Mouse (Mus musculus) adrenal gland, adult 18-20 months (tissue): ENCODE measurements around the gene Fbxo10. TPM values are rescaled to one million over a fixed set of nuclear protein-coding genes. Genes with fewer than 3 reads are reported as not detected.
"Not testable (repeated sequence)": the region's sequence is repeated elsewhere in the genome, so short reads cannot be mapped to it uniquely, and the experiment has no call there.

Experiments used
- DNase-seq, 2 experiments: peaks; one replicate each; pipeline ENCODE4 v3.0.0; 2021 to 2022; ENCODE audit warnings: low spot score in 2 of 2
- long read RNA-seq, 2 experiments: library from polyadenylated mRNA; stranded (forward); transcript quantifications; one replicate each; pipeline ENCODE4 v2.0.0; 2021
- total RNA-seq, 2 experiments: library from RNA; stranded (reverse); gene quantifications; 1 replicate in 1 of 2; 2 replicates in 1 of 2; pipeline ENCODE4 v1.2.3; 2021

Fbxo10 gene
- 1 to 10 TPM; 6.9 to 8.3 TPM for total RNA-seq
- long read RNA-seq, experiment 1, full-length matches to known transcripts: 2 of 6 reads
- long read RNA-seq, experiment 1, partial matches to known transcripts: 2 of 6 reads
- long read RNA-seq, experiment 1, other reads (novel, unspliced or antisense): 2 of 6 reads
- long read RNA-seq, experiment 2, full-length matches to known transcripts: 2 of 5 reads
- long read RNA-seq, experiment 2, partial matches to known transcripts: 1 of 5 reads
- long read RNA-seq, experiment 2, other reads (novel, unspliced or antisense): 2 of 5 reads

- DNase-seq: peak; percentile 92 to 94
Measured at GRCm38 (mm10) chr4:45084021-45084894, at the start of gene Fbxo10. Fbxo10 (minus strand) TSS chr4:45084604.

DNA sequence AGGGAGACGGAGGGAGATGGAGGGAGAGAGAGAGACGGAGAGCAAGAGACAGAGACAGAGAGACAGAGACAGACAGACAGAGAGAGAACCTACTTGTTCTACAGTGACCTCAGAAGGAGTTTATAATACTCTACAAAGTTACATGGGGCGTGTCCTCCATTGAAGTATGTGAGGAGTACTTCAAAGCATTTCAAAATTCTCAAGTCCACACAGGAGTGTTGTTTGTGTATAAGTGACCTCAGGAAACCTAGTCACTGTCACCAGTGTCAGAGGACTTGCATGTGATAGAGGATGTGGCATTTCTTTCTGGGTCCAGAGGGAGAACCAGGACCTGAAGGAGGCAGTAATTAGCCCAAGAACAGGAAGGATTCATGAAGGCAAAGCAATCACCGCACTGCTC is 46.6 kb upstream of the Fbxo10 start:
- no peak for DNase-seq

- DNase-seq: no peak
Measured at GRCm38 (mm10) chr4:45121311-45121710, 36.9 kb upstream of the Fbxo10 start.

DNA sequence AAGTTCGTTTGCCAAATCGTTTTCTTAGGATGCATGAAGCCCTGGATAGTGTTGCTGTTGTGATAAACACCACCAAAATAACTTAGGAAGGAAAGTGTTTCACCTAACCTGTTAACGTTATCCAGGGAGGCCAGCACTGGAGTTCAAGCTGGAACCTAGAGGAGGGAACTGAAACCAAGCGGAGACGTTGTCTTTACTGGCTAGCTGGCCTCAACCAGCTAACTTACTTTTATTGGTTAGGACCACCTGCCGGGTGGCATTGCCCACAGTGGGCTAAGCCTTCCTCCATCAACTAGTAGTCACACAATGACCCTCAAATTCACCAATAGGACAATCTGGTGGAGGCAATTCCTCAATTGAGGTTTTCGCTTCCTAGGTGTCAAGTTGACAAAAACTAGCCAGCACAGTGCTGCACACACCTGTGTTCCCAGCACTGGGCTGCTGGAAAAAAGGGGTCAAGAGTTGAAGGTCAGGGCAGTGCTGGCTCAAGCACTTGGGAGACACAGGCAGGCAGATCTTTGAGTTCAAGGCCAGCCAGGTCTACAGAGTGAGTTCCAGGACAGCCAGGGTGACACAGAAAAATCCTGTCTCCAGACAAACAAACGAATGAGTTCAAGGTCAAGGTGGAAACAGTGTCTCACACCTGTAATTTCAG is 24.2 kb upstream of the Fbxo10 start:
- no peak for DNase-seq

- DNase-seq: peak; percentile 76 to 78
Measured at GRCm38 (mm10) chr4:45107601-45108277, 23.3 kb upstream of the Fbxo10 start, which contains the start of gene Tomm5. Tomm5 (minus strand) TSS chr4:45108114.

GRCm38 (mm10) chr4:45107066-45107465 is 22.7 kb upstream of the Fbxo10 start:
- DNase-seq: no peak

- no peak for DNase-seq
Measured at GRCm38 (mm10) chr4:45106409-45106808, 22.0 kb upstream of the Fbxo10 start.

DNA sequence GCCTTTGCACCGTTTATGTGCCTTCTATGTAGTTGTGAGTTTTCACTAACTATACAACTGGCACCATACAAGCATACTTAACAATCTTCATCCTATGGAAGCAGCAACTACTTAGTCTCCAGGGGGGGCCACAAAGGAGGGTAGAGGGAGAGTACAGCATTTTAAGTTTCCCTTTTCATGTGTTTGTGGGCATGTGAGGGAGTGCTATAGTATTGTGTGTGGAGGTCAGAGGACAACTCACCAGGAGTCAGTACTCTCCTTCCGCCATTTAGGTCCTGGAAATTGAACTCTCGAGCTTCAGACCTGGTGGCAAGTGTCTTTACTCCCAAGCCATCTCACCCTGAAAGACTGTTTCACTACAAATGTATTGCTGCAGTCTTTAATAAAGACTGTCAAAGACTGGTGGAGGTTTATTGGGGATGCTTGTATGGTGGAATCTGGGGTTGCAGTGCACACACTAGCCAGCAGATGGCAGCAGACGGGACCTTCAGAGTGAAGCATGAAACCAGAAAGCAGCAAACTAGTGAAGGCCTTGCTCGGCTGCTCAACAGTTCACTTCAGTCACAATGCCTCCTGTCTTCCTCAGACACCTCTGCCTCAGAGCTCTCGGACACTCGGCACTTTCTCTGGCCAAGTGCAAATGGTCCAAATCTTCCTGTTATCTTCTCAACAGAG is 12.9 kb upstream of the Fbxo10 start:
- DNase-seq: peak; percentile 59 to 77

- DNase-seq: no peak
Measured at GRCm38 (mm10) chr4:45084895-45085290, 489 bp upstream of the Fbxo10 start.

DNA sequence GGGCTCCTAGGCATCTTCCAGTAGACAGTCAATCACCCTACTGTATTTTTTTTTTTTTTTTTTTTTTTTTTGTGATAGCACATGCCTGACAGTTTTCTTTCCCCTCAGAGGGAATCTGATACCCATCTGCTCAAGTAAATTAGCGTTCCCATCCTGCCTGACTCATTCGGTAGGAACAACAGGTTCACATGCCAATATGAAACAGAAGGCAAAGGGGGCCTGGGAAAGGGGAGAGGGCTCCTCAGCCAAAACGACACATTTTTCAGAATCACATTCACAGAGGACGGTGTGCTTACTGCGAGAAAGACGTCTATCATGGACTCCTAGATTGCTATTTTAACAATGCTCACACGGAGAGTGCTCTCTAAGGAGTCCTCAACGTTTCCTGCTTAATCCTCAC is 917 bp downstream of the Fbxo10 start:
- DNase-seq: no peak

- no peak for DNase-seq
Measured at GRCm38 (mm10) chr4:45082951-45083350, 1.5 kb downstream of the Fbxo10 start.

GRCm38 (mm10) chr4:45081041-45081440 is 3.4 kb downstream of the Fbxo10 start:
- not testable (repeated sequence) for DNase-seq

GRCm38 (mm10) chr4:45073544-45073943 is 10.9 kb downstream of the Fbxo10 start:
- DNase-seq: no peak

DNA sequence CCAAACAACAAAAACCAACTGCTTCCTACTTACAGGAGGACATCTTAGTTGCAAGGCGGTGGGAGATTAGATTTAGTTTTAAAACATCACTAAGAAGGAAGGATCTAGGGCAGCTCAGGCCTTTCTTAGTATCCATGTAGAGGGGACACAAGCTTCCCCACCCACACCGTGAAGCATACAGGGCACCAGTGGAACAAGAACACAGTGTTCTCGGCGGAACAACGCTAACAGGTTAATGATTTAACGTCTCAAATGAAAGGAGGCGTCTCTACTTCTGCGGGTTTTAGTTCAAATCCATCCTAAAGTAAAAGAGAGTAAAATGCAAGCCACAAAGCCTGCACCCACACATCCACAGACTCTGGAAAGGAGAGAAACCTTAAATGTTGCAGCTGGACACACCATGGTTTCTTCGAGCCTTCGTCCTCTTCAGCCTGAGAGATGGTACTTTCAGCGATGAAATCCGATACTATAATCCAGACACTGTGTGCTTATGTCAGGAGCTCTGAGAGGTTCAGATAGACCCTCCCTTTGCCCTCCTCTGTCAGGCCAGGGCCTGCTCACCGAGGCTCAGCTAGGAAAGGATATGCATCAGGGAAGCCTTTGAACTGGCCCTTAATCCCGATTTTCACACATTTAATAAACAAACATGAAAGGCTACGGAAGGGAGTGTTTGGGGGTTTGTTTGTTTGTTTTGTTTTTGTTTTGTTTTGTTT is 12.0 kb downstream of the Fbxo10 start:
- no peak for DNase-seq

DNA sequence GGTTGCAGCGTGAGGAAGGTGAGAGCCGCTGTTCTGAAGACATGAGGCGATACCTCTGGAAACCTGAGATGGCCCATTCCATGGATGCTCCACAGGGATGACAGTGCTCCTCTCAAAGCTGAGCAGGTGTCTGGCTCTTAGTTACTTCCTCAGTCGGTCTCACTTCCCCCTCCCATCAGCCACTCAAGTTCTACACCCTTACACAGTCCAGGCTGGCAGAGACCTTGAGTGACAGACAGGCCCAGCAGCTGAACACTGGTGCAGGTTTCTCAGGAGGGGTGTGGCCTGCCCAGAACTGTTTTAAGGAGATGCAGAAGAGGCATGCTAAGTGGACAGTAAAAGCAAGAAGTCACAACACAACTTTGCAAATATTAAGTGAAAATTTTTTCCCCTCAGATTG is 16.7 kb downstream of the Fbxo10 start:
- DNase-seq: no peak

- no peak for DNase-seq
Measured at GRCm38 (mm10) chr4:45066036-45066730, 18.2 kb downstream of the Fbxo10 start.

DNA sequence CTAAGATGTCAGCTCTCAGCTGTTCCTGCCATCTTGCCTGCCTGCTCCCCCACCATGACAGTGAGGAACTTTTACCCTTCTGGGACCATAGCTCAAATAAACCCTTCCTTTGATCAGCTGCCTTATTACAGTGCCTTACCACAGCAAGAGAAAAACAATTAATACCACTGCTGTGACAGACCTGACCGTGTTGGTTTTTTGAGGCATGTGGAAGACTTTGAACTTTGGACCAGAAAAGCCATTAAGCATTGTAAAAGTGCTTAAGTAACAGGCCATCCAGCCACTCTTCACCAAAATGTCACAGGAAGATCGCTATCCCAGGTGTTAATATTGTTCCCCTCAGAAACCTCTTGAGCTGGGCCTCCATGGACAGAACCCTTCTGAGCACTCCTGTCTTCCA is 19.8 kb downstream of the Fbxo10 start:
- no peak for DNase-seq

GRCm38 (mm10) chr4:45063836-45064235 is 20.6 kb downstream of the Fbxo10 start:
- DNase-seq: not testable (repeated sequence)

GRCm38 (mm10) chr4:45055451-45055850 is 29.0 kb downstream of the Fbxo10 start:
- no peak for DNase-seq
